Mouse (Mus musculus): ENCODE data around the gene Rnf187.

The Rnf187 gene

DNA sequence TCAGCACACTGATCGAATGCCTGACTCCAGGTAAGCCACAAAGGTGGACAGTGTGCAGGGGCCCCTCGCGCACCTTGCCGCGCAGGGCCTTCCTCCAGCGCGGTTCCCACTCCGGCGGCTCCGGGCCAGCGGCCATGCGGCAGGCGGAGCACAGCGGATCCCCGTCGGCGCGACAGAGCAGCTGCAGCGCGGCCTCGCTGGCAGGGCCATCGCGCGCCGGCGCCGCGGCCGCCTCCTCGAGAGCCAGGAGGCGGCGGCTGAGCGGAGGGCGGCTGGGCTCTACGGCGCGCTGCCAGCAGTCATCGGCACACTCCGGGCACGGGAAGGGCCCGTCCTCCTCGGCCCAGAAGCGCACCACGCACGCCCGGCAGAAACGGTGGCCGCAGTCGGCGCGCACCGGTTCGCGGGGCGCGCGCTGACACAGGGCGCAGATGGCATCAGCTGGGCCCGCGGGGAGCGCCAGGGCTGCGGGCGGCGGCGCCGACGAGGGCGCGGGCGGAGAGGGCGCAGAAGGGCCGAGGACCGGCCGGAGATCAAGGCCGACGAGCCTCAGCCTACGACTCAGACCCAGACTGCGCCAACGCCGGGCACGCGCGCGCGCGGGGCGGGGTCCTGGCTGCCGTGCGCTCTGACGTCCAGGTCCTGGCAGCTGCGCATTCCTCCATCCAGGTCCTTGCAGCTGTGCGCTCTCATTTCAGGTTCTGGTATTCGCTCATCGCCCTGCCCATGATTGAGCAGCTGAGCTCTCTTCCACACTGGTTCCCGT, at the start of gene Rnf187:
TSS of gene Rnf187 (minus strand) at position 595 of the 766 bp plus-strand sequence.
- DNase-seq (ENCODE audit: low spot score): peak; percentile 85

DNA sequence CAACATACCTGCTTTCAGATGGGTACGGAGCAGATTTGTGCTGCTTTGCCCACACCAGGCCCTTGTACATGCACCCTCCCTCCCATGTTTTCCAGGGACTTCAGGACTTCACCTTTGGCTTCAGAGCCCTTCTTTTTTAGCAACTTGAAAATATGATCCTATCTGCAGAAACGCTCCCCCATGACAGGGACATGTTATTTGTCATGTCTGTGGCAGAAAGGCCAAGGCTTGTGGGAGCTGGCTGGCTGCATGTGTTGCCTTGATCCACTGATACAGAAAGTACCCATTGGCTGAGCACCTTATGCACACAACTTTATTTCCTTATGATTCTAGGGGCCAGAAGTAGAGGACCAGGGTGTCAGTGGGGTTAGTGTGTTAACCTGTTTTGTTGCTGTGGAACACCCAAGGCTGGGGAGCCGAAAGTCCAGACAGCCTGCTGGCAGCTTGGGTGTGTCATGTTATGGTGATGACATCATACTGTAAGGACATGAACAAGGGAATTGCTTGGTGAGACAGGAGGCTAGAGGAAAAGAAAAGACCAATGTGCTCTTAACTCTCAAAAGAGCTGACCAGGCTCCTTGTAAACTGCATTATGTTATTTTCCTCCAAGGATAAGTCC, 46.7 kb upstream of the Rnf187 start:
- DNase-seq (ENCODE audit: low spot score): no peak

GRCm38 (mm10) chr11:58984657-58985056, 45.9 kb upstream of the Rnf187 start:
- no peak for DNase-seq (ENCODE audit: low spot score)

DNA sequence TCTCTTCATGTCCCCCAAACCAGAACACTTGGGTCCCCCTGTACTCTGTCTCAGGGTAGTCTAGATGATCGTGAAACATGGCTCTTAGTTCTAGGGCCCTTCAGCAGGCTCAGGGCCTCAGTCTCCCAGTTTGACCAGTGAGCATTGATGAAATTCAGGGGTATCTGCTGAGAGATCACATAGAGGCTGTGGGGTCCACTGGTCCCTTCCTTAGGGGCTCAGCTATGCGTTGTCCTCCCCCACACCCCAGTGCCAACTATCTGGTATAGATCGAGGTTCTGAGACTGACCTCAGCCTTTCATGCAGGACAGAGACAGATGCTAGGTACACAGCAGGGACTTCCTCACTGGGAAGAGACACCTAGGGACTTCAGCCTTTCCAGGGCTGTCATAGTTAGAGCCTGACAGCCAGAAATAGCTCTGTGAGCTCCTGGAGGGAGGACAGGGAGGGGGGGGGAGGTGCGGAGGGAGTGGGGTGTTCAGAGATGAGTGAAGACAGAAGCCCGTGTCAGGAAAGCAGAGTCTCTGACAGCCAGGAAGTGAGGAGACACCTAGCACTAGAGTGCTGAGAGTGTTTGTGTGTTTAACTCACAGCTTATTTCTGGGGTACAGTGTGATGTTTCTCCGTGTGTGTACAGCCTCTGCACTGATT, 45.1 kb upstream of the Rnf187 start:
- DNase-seq (ENCODE audit: low spot score): no peak

- DNase-seq (ENCODE audit: low spot score): no peak
Observed at GRCm38 (mm10) chr11:58982471-58983097, 43.9 kb upstream of the Rnf187 start.

DNA sequence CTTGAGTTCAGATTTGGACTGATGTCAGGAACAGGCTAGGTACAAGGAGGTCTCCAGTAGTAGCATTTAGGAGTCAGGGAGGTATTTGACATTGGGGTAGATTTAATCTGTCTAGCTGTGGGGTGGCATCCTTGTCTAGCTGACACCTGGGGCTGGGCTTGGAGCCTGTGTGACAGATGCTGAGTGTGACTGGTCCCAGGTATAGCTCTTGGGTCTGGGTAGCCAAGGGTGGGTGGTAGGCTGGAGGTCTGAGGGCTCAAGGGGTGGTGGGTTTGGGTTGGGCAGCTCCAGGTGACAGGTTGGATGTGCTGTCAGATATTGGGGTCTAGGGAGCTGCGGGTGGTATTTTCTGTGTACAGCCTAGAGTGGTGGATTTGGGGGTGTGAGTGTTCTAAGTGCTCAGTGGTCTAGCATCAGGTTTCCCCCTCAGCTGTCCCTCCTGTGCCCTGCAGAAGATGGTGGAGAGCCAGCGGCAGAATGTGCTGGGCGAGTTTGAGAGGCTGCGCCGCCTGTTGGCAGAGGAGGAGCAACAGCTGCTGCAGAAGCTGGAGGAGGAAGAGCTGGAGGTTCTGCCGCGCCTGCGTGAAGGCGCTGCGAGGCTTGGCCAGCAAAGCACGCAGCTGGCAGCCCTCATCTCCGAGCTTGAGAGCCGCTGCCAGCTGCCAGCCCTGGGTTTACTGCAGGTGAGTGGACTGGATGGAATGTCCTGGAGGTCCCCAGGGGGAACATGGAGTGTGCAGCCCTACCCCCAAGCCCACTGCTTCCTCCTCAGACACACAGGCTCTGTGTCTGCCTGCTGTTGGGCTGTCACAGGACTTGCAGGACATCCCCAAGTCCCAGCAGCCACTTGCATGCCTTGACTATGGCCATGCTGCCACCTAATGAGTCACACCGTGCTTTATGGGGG, 43.1 kb upstream of the Rnf187 start:
- peak; percentile 78 for DNase-seq (ENCODE audit: low spot score)

DNA sequence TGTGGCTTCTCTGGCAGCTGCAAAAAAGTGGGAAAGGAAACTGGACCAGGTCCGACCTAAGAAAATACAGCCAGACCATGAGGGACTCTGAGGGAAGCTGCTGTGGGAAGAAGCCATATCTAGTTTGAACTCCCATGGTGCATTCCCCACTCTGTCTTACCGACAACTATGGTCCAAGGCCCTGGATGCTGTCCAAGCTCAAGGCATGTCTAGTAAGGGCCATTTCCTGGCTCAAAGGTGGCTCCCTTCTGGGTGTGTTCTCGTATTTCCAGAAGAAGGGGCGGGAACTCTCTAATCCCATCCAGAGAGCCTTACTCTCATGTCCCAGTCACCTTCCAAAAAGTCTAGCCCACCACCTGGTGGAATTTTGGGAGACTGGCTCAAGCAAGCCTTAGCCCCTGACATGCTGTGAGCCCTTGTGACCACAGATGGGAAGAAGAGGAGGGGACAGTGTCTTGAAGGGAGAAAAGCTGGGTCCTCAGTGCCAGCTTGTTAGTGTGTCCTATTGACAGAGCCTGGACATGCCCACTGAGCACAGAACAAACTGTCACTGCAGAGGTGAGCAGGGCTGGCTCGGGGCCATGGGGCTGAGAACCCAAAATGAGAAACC, 41.8 kb upstream of the Rnf187 start:
- DNase-seq (ENCODE audit: low spot score): no peak

GRCm38 (mm10) chr11:58979661-58980060, 40.9 kb upstream of the Rnf187 start:
- DNase-seq (ENCODE audit: low spot score): no peak

DNA sequence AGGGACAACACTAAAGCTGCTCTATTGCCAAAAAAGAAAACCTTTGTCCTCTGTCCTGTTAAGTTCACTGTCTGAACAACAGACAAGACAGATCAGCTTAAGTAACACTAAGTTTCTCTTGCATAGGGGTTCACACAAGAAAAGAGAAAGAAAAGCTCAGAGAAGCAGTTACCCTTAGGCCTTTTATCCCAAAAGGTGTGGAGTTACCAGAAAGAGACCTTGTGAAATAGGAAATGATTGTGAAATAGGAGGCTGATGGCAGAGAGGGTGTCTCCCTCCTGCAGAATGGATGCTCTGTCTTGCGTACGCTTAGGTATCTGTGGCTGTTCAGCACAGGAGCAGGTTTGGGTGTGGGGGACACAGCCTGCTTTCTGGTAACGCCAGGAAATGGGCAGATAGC, 40.5 kb upstream of the Rnf187 start:
- DNase-seq (ENCODE audit: low spot score): no peak

GRCm38 (mm10) chr11:58978706-58979030, 40.0 kb upstream of the Rnf187 start:
- no peak for DNase-seq (ENCODE audit: low spot score)

DNA sequence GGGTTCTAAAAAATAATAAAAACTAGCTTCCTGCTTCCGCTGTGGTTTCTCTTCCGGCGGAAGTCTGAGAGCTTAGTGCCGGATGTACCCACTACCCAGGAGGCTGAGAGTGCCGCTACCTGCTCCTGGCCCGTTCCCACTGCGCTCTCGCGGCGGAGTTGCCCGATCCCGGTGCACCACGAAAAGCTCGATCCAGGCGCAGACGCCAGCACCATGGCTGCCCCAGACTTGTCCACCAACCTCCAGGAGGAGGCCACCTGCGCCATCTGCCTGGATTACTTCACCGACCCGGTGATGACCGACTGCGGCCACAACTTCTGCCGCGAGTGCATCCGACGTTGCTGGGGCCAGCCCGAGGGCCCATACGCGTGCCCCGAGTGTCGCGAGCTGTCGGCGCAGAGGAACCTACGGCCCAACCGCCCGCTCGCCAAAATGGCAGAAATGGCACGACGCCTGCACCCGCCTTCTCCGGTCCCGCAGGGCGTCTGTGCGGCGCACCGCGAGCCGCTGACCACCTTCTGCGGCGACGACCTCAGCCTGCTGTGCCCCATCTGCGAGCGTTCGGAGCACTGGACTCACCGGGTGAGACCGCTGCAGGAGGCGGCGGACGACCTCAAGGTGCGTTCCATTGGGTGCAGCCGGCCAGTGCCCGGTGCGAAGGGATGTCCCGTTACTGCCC, 39.5 kb upstream of the Rnf187 start, which contains the start of gene Trim11:
TSS of gene Trim11 (plus strand) at position 67 of the 679 bp plus-strand sequence.
- DNase-seq (ENCODE audit: low spot score): peak; percentile 80

- no peak for DNase-seq (ENCODE audit: low spot score)
Observed at GRCm38 (mm10) chr11:58977607-58978026, 38.9 kb upstream of the Rnf187 start.

GRCm38 (mm10) chr11:58977150-58977549, 38.4 kb upstream of the Rnf187 start:
- no peak for DNase-seq (ENCODE audit: low spot score)

DNA sequence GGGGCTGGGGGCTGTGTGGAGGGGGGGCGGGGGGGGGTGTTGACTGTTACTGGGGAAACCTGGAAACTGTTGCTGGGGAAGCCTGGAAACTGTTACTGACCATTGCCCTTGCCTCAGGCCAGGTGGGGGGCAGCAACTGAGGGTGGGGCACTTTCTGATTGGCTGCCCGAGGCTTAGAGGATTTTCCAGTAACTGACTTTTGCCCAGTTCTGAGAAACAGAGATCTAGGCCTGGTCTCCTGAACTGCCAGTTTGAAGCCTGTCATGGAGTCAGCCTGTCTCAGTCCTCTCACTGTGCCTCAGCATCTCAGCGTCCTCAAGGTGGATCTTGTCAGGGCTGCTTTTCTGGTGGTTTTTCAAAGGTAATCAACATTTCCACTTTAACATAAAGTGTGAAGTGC, 35.7 kb upstream of the Rnf187 start:
- no peak for DNase-seq (ENCODE audit: low spot score)

GRCm38 (mm10) chr11:58971796-58972195, 33.1 kb upstream of the Rnf187 start:
- no peak for DNase-seq (ENCODE audit: low spot score)

- no peak for DNase-seq (ENCODE audit: low spot score)
Observed at GRCm38 (mm10) chr11:58970831-58971530, 32.3 kb upstream of the Rnf187 start.

DNA sequence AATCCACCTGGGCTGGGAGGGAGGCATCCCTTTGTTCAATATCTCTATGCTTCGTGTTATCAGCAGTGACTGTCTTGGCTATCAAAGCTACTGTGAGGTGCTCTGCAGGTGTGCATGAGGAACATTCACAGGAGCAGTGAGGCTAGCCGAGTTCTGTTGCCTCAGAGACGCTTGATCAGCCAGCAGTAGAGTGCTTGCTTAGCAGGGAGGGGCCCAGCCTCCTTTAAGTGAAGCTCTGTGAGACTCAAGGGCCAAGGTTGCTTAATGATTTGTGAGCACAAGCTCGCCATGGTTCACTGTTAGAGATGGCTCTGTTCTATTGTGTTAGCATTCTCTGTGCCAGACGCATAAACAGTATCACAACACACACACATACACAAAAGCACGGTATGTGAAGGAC, 30.9 kb upstream of the Rnf187 start:
- no peak for DNase-seq (ENCODE audit: low spot score)

DNA sequence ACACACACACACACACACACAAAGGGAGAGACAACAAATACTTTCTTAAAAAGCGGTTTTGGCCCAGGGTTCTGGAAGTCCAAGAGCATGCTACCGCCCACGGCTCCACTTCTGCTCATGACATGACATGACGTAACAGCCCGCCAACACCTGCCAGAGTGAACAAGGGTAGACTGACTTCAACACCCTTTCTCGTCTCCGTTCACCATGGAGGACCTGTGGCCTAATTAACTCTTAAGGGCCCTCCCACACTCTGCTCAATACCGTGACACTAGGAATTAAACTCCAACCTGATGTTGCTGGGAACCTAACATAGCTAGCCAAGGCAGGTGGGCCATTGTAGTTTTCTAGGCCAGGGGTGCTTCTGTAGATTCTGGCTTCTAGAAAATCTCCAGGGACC, 30.3 kb upstream of the Rnf187 start:
- DNase-seq (ENCODE audit: low spot score): no peak

- DNase-seq (ENCODE audit: low spot score): no peak
Observed at GRCm38 (mm10) chr11:58968551-58968950, 29.8 kb upstream of the Rnf187 start.

DNA sequence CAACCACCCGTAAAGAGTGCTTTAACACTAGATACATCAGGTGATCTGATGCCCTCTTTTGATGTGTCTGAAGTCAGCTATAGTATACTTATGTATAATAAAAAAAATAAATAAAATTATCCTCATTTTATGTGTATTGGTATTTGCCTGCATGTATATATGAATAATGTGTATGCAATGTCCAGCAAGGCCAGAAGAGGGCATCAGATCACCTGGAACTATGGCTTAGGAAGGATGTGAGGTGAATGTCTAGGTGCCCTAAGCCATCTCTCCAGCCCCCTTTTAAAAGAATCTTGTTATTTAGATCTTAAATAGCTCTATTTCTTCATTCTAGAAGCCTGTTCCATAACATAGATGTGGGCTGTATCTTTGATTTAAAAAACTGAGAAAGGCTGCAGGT, 28.6 kb upstream of the Rnf187 start:
- peak; percentile 53 for DNase-seq (ENCODE audit: low spot score)
